Mouse (Mus musculus) stomach, postnatal 0 days (tissue): ENCODE results near the gene Fam89b.

ENCODE experiments used
- CTCF ChIP-seq: IDR thresholded peaks from 2 replicates; pipeline ENCODE4 v1.5.1; 2016; ENCODE audit warnings: antibody characterized with exemption, low read depth, mild to moderate bottlenecking, moderate library complexity
- EP300 ChIP-seq: optimal IDR thresholded peaks from 2 replicates; pipeline ENCODE3; 2016; ENCODE audit warnings: antibody characterized with exemption

DNA sequence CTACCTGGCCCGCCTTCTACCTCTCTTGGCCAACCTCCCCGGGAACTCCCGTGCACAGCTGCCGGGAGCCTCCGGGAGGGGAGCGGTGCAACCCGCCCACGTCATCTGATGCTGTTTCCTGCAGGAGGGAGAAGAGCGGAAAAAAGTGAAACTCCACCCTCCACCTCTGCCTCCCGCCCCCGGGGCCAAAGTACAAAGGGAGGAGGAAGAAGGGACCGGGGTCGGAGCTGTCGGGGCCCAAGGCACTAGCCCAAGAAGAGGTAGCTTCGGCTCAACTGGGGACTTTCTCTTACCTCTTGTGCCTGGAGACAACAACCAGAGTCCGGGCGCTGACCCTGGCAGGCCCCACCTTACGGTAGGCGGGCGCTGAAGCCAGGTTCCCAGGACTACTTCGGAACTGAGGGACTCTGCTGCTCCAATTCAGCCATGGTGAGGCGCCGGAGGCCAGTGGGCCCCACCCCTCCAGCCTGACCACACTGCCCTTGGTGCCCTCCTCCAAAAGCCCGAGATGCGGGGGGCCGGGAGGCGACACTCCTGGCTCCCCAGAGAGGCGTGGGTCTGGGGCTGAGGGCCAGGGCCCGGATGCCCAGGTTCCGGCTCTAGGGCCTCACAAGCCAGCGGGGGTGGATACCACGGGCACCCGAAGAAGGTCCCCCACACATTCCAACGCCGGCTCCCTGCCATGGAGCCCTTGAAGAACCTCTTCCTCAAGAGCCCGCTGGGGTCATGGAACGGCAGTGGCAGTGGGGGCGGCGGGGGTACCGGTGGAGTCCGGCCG, 39.7 kb downstream of the Fam89b start:
- TF ChIP-seq CTCF, result peak; percentile 37
- no peak for TF ChIP-seq EP300
